Mouse (Mus musculus) spleen, postnatal 4 days (tissue): ENCODE data around the gene Itsn2.
"Not testable (repeated sequence)": the region's sequence is repeated elsewhere in the genome, so short reads cannot be mapped to it uniquely, and the experiment has no call there.

Experiments
- DNase-seq, 2 experiments: peaks; one replicate each; pipeline ENCODE4 v3.0.0; 2022; ENCODE audit warnings: low spot score in 2 of 2

Itsn2 gene

DNA sequence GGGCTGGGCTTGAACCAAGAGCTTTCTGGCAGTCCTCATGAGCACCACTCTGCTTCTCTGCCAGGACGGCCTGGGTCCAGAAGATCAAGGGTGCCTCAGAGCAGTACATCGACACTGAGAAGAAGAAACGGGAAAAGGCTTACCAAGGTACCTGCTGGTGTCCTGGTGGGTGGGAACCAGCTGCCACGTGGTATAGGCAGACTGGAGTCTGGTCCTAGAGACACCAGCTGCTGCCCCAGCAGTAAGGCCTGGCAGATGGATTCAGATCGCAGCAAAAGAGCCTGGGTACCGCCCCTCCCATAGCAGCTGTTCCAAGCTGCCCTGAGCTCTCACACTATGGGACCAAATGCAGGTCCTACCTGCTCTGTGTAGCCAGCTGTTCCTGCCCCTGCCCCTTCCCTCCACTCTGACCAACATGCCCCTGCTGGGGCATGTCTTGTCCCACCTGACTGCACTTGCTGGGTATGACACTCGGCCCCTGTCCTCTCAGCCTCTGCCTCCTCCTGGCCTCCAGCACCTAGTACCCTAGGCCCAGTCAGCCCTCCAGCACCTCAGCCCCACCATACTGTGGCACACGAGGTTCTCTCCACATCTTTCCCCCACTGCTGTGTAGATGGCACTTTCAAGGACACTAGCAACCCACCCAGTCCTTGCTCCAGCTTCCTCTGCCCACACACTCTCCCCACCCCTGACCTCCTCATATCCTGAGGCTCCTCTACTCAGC lies 116.6 kb downstream of the Itsn2 start:
- peak in 1 of 2 experiments; percentile 51 for DNase-seq

DNA sequence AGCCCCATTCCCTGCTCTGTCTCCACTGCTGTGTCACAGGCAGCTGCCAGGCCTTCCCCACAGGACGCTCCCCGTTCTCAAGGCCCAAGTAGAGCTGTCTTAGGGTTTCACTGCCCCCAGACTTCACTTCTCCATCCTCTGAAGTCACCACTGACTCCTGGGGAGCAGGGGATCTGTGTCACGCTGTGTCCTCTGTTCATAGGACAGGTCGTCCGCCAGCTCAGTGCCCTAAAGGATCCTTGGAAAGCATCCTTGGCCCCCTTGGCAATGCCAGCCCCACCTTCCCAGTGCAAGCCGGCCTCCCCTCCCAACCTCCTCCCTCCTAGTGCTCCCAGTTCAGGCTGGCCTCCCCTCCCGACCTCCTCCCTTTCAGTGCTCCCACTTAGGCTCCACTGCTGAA lies 117.5 kb downstream of the Itsn2 start:
- DNase-seq = peak in 1 of 2 experiments; percentile 48

DNA sequence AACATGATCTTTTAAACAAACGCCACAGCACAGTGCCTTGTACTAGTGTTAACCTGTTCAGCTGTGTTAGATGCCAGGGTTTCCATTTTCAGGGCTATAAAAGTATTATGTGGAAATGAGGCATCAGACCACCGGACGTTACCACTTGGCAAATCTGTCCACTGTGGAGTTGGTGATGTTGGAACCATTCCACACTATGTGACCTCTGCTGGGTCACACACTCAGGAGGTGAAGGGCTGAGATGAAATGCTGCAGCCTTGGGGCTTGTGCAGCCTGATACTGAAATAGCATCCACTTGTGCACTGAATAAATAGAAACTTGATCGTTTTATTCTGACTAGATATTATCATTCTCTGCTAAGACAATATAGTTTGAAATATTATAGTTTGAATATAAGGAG lies 120.9 kb downstream of the Itsn2 start:
- no peak for DNase-seq

DNA sequence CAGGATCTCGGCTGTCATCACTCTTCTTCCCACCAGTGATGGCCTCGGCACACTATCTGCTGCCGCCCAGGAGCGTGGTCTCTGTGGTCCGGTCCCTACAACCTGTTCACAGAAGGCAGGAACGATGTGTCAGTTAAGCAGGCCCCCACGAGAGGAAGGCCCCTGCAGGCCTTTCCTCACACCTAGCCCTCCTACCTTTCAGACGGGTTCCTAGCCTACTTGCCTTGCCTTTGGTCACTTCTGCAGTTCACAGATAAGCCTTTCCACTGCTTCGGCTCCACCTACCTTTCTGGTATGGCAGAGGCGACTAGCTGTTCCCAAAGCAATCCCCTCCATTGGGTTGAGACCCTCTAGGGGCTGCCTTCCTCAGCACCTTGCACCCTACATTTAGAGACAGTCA lies 123.2 kb downstream of the Itsn2 start:
- no peak for DNase-seq

DNA sequence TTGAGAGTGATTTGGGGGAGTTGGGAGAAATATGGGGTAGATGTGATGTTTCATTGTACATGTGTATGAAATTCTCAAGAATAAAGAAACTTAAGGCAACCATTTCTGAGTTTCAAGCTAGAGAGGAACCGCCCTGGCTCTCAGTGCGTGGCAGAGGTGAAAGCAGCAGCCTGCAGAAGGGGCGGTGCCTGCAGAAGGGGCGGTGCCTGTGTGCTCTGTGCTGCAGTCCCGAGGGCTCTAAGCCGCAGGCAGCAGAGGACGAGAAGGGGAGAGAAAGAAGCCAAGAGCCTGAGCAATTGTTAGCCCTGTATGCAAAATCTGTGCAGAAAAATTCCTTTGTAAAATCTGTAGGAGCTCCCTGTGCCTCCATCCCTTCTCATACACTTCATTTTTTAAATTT lies 125.0 kb downstream of the Itsn2 start:
- DNase-seq = peak in 1 of 2 experiments; percentile 58

DNA sequence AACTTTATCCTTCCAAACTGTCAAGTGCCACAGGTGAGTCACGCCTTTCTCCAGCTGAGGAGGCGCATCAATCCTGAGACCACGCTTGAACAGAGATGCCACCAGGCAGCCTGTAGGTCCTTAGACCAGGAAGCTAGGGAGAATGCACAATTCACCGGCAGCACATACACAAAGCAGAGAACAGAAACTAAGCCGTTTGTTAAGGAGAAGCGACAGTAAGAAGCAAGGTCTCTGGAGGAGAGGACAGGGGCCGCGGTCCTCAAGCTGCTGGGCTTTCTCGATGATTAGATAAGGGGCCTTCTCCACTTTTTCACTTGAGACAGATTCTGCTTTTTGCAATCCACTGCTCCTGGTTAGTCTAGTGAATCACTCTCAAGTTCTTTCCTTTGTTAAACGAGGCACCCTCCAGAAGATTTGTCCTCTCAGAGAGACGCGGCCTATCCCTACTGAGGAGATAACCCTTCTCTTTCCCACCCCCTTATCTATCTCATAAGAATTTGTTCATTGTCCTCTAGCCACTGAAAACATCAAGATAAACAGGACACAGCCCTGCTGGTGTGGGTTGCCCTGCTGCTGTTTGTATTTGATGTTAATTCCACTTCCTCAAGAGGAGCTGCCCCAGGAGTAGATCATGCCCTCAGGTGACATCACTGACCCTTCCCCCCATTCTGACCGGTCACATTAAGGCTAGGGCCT lies 126.8 kb downstream of the Itsn2 start:
- no peak for DNase-seq

DNA sequence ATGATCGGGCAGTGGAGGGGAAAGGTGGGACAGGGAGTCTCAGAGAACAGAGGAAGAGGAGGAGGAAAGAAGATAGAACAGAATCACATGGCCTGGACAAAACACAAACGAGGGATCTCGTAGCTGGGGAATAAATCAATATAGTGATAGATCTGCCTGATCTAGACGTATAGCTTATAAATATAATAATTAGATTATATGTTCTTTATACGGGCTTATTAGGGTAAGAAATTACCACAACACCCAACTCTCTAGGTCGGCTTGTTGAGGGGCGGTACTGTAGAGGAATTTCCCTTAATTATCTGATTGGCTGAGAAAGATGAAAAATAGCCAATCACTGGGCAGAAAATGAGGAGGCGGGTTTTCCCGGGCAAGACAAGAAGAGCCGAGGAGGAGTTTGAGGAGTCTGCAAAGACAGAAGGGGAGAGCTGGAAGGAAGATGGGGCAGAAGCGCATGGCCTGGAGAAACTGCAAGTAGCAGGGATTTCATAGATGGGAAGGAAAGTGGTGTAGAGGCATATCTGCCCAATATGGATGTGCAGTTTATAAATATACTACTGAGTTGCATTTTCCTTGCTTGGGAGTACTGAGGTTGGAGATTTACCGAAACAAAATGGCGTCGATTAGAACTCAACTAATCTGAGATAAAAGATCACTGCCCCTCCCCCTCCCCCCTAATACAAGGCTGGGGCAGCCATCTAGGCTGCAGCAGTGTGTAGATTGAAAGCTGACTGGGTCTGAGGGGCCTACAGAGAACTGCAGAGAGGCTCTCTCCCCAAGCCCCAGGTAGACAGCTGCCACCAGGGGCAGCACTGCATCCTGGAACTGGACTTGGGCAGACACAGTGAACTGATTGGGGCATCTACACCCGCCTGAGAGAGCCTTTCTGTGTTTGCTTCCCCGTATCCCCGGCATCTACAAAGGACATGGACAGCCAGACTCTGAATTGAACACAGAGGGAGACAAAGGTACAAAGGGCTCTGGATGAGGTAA lies 127.6 kb downstream of the Itsn2 start:
- DNase-seq = no peak

DNA sequence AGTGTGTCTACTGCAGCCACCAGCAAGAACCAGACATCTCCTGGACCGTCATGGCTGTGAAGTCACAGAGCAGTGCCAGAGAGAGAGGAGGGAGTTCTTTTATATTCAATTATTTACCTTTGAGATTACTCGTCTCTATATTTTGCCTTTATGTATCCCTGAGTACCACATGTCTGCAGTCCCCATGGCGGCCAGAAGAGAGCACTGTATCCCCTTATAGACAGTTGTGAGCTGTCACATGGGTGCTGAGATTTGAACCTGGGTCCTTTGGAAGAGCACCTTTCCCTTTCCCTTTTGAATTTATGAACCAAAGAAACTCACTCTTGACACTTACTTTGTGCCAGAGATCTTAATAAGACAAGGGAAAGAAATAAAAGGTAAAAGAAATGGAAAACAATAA lies 136.7 kb downstream of the Itsn2 start:
- DNase-seq = no peak

DNA sequence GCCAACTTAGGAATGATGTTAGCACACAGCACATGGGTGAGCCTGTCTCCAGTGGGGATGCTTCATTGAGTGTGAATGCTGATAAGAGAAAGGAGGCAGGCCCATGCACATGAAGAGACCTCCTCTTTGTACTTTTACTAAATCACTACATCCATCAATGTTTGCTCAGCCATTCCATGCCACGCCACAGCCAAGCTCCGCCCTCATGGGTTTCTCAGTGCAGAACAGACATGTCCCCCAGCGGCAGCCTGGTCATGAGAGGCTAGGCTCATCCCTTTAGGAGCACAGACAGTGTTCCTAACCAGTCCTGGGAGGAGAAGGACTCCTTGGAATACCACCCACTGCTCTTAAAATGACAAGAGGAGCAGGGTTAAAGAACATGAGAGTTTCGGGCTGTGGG lies 139.2 kb downstream of the Itsn2 start:
- DNase-seq = no peak

DNA sequence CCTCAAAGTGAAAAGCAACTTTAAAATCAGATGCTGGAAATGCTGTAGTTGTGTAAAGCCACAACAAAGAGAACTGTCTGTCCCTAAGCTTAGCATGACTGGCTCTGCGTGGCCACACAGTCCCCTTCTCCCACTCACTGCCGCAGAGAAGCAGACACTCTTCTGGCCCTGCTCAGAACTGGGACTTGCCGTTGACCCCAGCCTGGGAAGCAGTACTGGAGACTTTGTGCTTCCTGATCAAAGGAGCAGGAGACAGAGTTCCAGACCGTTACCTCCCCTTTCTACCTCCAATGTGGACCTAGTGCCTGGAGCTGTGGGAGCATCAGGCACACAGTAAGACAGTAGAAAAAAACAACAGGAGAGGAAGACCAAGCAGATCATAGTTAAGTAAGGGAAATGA lies 139.9 kb downstream of the Itsn2 start:
- no peak for DNase-seq

DNA sequence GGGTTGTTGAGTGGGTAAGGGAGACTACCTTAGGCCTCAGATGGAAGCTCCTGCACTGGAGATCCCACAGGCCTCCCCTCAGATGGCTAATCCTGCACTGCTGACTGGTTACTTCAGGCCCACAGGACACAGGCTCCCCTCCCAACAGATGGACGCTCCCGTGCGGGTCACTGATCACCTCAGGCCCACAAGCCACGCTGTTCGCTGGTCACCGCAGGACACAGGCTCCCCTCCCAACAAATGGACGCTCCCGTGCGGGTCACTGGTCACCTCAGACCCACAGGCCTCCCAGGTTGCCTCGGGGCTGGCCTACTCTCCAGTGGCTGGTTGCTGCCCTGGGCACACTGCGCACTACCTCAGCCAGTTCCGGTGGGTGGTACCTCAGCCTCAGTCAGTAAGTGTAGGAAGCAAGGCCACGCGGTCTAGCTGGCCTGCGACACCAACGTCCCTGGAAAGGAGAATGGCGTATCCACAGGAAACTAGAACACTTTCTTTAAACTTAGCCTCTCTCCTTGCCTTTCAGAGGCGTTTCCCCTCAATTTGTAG lies 145.7 kb downstream of the Itsn2 start, which contains the start of gene Fam228a:
TSS of gene Fam228a (minus strand) at position 400 of the 546 bp plus-strand sequence.
- DNase-seq = no peak

DNA sequence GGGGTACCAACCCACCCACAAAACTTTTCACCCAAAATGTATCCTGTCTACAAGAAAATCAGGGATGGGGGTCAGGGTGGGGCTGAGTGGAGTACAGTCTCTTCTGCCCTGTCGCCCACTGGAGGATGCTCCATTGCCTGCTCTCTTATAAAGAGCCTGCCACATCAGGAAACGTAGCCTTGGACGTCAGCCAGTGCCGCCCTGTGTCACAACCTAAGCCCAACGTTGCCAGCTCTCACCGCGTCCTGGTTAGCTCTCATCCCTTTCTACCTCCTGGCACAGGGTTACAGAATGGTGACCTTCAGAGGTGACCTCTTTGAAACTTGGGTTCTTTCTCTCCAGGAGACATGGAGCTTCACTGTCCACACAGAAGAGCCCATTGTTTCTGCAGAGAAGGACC lies 148.4 kb downstream of the Itsn2 start:
- no peak for DNase-seq

DNA sequence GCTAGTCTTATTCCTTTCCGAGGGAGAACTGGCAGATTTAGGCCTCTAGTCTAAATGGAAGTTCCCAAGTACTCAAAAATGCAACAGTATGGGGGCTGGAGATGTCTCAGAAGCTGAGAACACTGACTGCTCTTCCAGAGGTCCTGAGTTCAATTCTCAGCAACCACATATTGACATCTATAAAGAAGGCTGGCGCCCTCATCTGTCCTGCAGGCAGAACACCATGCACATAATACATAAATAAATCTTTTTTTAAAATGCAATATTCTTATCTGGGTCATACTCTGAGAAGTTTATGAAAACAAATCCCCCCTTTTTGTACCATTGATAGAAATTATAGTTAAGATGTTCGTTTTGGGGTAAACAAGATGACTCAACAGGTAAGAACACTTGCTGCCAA lies 149.7 kb downstream of the Itsn2 start:
- DNase-seq = no peak

DNA sequence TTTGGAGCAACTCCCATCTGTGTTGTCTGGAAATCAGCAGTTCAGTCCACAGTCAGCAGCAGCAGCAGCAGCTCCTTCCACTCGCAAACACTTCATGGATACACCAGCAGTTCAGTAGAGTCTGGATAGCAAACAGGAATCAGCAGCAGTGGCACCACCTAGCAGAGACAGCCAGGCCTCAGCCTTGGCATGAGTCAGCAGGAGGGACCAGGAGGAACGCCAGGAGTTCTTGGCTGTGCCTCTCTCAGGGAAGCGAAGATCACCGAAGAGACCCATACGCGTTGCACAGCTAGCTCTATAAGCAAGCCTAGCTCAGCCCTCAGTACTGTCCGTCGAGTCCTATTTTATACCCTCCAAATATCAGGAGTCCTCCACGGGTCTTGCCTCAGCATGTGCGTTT lies 152.0 kb downstream of the Itsn2 start:
- DNase-seq = no peak

DNA sequence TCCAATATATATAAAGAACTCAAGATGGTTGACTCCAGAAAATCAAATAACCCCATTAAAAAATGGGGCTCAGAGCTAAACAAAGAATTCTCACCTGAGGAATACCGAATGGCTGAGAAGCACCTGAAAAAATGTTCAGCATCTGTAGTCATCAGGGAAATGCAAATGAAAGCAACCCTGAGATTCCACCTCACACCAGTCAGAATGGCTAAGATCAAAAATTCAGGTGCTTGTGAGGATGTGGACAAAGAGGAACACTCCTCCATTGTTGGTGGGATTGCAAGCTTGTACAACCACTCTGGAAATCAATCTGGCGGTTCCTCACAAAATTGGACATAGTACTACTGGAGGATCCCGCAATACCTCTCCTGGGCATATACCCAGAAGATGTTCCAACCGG lies 162.0 kb downstream of the Itsn2 start:
- not testable (repeated sequence) for DNase-seq

DNA sequence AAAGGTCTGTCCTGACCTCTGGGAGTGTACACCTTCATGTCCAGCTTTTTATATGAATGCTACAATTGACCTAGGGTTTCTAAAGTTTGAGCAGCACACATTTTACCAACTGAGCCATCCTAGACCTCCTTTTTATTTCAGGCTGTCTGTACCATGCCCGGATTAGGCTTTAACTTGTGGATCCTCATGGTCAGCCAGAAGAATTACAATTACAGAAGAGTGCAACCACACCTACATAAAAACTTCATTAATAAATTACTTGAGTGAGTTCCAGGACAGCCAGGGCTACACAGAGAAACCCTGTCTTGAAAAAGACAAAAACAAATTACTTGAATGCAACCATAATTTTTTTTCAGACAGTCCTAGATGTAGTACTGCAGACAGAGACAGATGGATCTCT lies 164.6 kb downstream of the Itsn2 start:
- DNase-seq = no peak
